Mouse (Mus musculus) intestine, embryonic 16.5 days (tissue): ENCODE results near the gene Olfr1065. TPM values are rescaled to one million over a fixed set of nuclear protein-coding genes. Genes with fewer than 3 reads are reported as not detected.

Experiments used
- polyA plus RNA-seq: library from polyadenylated mRNA; unstranded; fragments of >200 nt; fragmentation: Nextera tagmentation; extraction: Ambion mirVana; gene quantifications from 2 replicates; pipeline ENCODE4 v1.2.1, GENCODE M21; 2015

The Olfr1065 gene
- polyA plus RNA-seq, 1 experiment from 2014 or later: not detected

Other genes starting within 250 kb of the Olfr1065 start
- gene Olfr1045, start 247.6 kb downstream of the Olfr1065 start, polyA plus RNA-seq: not detected in 2 replicates
- not detected in 2 replicates for gene Olfr1046, start 231.3 kb downstream of the Olfr1065 start, polyA plus RNA-seq
- not detected in 2 replicates for gene Olfr1047, start 219.2 kb downstream of the Olfr1065 start, polyA plus RNA-seq
- not detected in 2 replicates for gene Olfr1048, start 210.3 kb downstream of the Olfr1065 start, polyA plus RNA-seq
- gene Olfr1049, start 192.3 kb downstream of the Olfr1065 start, polyA plus RNA-seq: not detected in 2 replicates
- gene Olfr1051, start 171.5 kb downstream of the Olfr1065 start, polyA plus RNA-seq: not detected in 2 replicates
- gene Olfr1052, start 158.1 kb downstream of the Olfr1065 start, polyA plus RNA-seq: not detected in 2 replicates
- gene Olfr1053, start 135.3 kb downstream of the Olfr1065 start, polyA plus RNA-seq: not detected in 2 replicates
- not detected in 2 replicates for gene Olfr1054, start 115.2 kb downstream of the Olfr1065 start, polyA plus RNA-seq
- gene Olfr1055, start 100.3 kb downstream of the Olfr1065 start, polyA plus RNA-seq: not detected in 2 replicates
- not detected in 2 replicates for gene Olfr1056, start 88.1 kb downstream of the Olfr1065 start, polyA plus RNA-seq
- gene Olfr1057, start 72.2 kb downstream of the Olfr1065 start, polyA plus RNA-seq: not detected in 2 replicates
- gene Olfr1058, start 62.0 kb downstream of the Olfr1065 start, polyA plus RNA-seq: not detected in 2 replicates
- gene Olfr1061, start 36.5 kb downstream of the Olfr1065 start, polyA plus RNA-seq: not detected in 2 replicates
- gene Olfr1062, start 23.8 kb downstream of the Olfr1065 start, polyA plus RNA-seq: not detected in 2 replicates
- not detected in 2 replicates for gene Olfr1066, start 5.7 kb upstream of the Olfr1065 start, polyA plus RNA-seq
- gene Olfr228, start 36.8 kb upstream of the Olfr1065 start, polyA plus RNA-seq: not detected in 2 replicates
- gene Olfr1076, start 57.9 kb upstream of the Olfr1065 start, polyA plus RNA-seq: not detected in 2 replicates
- gene Olfr1079, start 91.9 kb upstream of the Olfr1065 start, polyA plus RNA-seq: not detected in 2 replicates
- gene Olfr1080, start 107.6 kb upstream of the Olfr1065 start, polyA plus RNA-seq: not detected in 2 replicates
- not detected in 2 replicates for gene Olfr1082, start 148.4 kb upstream of the Olfr1065 start, polyA plus RNA-seq
- gene Olfr1084, start 189.1 kb upstream of the Olfr1065 start, polyA plus RNA-seq: not detected in 2 replicates
- not detected in 2 replicates for gene Olfr1085, start 211.4 kb upstream of the Olfr1065 start, polyA plus RNA-seq
- gene Olfr1086, start 229.5 kb upstream of the Olfr1065 start, polyA plus RNA-seq: not detected in 2 replicates
- not detected in 2 replicates for gene Olfr1087, start 247.8 kb upstream of the Olfr1065 start, polyA plus RNA-seq